Mouse (Mus musculus) neural tube, embryonic 11.5 days (tissue): Measurements from ENCODE around the gene Actr3. TPM values are rescaled to one million over a fixed set of nuclear protein-coding genes. Genes with fewer than 3 reads are reported as not detected.
"Not testable (repeated sequence)": the region's sequence is repeated elsewhere in the genome, so short reads cannot be mapped to it uniquely, and the experiment has no call there.

Experiments
- ATAC-seq: fragments of 200-750 bp; cut with Nextera tagmentation; 2 replicates; pipeline ENCODE4 v1.8.0; 2017; ENCODE audit warnings: moderate number of reproducible peaks, mild to moderate bottlenecking, moderate TSS enrichment, moderate library complexity; ENCODE audit not compliant: insufficient read depth, low FRiP score, low TSS enrichment
- DNase-seq: peaks from one replicate; pipeline ENCODE4 v3.0.0-alpha.2; 2015; ENCODE audit warnings: low spot score
- H3K27ac ChIP-seq: fragments of 300-500 bp; sonication (generic); 2 replicates; pipeline ENCODE4 v1.5.1; 2014; ENCODE audit warnings: low read depth, mild to moderate bottlenecking, low read length
- H3K27me3 ChIP-seq: fragments of 300-500 bp; sonication (generic); 2 replicates; pipeline ENCODE4 v1.6.1; 2014; ENCODE audit warnings: mild to moderate bottlenecking, low read length, mixed read lengths; ENCODE audit not compliant: control insufficient read depth, insufficient read depth
- H3K36me3 ChIP-seq: fragments of 300-500 bp; sonication (generic); 2 replicates; pipeline ENCODE4 v1.6.1; 2014; ENCODE audit warnings: mild to moderate bottlenecking, low read length, moderate library complexity, mixed read lengths; ENCODE audit not compliant: control insufficient read depth, insufficient read depth
- H3K4me1 ChIP-seq: fragments of 300-500 bp; sonication (generic); 2 replicates; pipeline ENCODE4 v1.6.1; 2014; ENCODE audit warnings: low read length, mixed read lengths; ENCODE audit not compliant: control insufficient read depth, insufficient read depth
- H3K4me2 ChIP-seq: fragments of 300-500 bp; sonication (generic); 2 replicates; pipeline ENCODE4 v1.6.1; 2014; ENCODE audit warnings: low read depth, mild to moderate bottlenecking, moderate library complexity
- H3K4me3 ChIP-seq: fragments of 300-500 bp; sonication (generic); 2 replicates; pipeline ENCODE4 v1.5.1; 2014; ENCODE audit warnings: low read depth, low read length
- H3K9ac ChIP-seq: fragments of 300-500 bp; sonication (generic); 2 replicates; pipeline ENCODE4 v1.6.1; 2014; ENCODE audit warnings: mild to moderate bottlenecking, low read length
- H3K9me3 ChIP-seq: fragments of 300-500 bp; sonication (generic); 2 replicates; pipeline ENCODE4 v1.6.1; 2016; ENCODE audit warnings: low read length; ENCODE audit not compliant: control insufficient read depth
- WGBS: fragments of 180-500 bp; shearing (Covaris S2); extraction: QIAGEN DNeasy Blood & Tissue Kit; methylation state at CpG from one replicate; pipeline ENCODE4 v1.1.7; 2014; 5-methylcytosine and 5-hydroxymethylcytosine counted together
- polyA plus RNA-seq: library from polyadenylated mRNA; unstranded; fragments of >200 nt; fragmentation: Nextera tagmentation; extraction: Ambion mirVana; gene quantifications from 2 replicates; pipeline ENCODE4 v1.2.1, GENCODE M21; 2014

The Actr3 gene
- polyA plus RNA-seq, 1 experiment from 2014 or later: 284 TPM

DNA sequence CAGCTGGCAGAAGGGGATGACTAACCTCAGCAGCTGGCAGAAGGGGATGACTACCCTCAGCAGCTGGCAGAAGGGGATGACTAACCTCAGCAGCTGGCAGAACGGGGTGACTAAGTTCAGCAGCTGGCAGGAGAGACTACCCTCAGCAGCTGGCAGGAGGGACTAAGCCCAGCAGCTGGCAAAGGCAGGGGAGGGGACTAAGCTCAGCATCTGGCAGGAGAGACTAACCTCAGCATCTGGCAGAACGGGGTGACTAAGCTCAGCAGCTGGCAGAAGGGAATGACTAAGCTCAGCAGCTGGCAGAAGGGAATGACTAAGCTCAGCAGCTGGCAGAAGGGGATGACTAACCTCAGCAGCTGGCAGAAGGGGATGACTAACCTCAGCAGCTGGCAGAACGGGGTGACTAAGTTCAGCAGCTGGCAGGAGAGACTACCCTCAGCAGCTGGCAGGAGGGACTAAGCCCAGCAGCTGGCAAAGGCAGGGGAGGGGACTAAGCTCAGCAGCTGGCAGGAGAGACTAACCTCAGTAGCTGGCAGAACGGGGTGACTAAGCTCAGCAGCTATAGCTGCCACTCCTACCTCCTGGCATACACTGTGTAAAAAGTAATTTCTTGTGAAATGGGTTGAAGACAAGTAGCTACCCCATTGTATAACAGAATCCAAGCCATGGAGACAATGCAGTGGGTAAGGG is 45.3 kb downstream of the Actr3 start:
- not testable (repeated sequence) for H3K4me2 ChIP-seq, ATAC-seq, H3K4me1 ChIP-seq, DNase-seq, H3K4me3 ChIP-seq, H3K27me3 ChIP-seq, H3K9ac ChIP-seq, H3K9me3 ChIP-seq, H3K36me3 ChIP-seq, H3K27ac ChIP-seq
- 90% methylated on average over 4 of the region's 4 CpGs for WGBS

DNA sequence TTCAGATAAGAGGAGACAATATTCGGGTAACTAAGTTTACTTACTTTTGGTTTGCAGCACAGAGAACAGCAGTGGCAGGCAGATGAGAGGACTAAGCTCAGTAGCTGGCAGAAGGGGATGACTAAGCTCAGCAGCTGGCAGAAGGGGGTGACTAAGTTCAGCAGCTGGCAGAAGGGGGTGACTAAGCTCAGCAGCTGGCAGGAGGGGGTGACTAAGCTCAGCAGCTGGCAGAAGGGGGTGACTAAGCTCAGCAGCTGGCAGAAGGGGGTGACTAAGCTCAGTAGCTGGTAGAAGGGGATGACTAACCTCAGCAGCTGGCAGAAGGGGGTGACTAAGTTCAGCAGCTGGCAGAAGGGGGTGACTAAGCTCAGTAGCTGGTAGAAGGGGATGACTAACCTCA is 45.9 kb downstream of the Actr3 start:
- H3K36me3 ChIP-seq, H3K4me2 ChIP-seq, H3K9me3 ChIP-seq, ATAC-seq, H3K27me3 ChIP-seq, H3K4me1 ChIP-seq, DNase-seq, H3K4me3 ChIP-seq, H3K9ac ChIP-seq, H3K27ac ChIP-seq: not testable (repeated sequence)
- WGBS: 94% methylated on average over 1 of the region's 1 CpGs

DNA sequence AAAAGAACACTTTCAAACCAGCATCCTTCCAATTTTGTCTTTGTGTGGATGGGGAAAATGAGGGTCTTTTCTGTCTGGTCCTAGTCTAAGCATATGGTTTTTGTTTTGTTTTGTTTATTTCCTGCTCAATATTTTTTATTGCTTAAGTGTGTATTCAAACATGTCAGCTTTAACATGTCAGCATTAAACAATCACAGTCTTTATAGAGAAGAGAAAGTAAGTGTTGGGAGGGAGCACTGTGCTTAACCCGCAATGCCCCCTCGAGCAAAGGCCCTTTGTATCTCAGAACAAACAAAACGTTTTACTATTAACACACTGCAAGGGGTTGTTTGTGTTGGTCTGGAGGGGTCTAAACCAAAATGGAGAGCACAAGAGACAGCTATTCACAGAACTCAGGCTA is 47.2 kb downstream of the Actr3 start:
- no peak overlapping the region for H3K27ac ChIP-seq
- no peaks in the 10 kb centered on the region for H3K4me1 ChIP-seq
- H3K4me3 ChIP-seq: no peak overlapping the region
- DNase-seq: no peak
- no peak overlapping the region for H3K9ac ChIP-seq
- no peaks in the 10 kb centered on the region for H3K9me3 ChIP-seq
- no peak for ATAC-seq
- H3K4me2 ChIP-seq: no peak overlapping the region
- WGBS: 28% methylated on average over 3 of the region's 3 CpGs
- no peaks in the 10 kb centered on the region for H3K36me3 ChIP-seq
- no peaks in the 10 kb centered on the region for H3K27me3 ChIP-seq

DNA sequence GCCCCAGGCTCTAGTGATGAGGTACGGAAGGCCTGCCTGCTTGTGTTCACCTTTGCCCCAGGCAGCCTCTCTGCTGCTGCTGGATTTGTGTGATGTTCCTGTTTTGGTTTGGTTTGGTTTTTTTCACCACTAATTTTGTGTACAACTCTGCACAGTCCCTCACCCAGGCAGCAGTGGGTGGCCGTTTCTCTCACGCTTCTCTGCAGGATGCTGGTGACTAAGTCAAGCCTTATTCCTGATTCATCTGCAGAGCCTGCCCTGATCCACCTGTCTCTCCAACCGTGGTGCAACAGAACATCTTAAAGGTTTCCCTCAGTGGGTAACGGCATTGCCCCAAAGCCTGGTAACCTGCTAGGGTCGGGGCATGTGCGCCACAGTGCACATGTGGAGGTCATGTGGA is 49.3 kb downstream of the Actr3 start:
- Histone ChIP-seq H3K4me3 (no peak overlapping the region), H3K9me3 (no peaks in the 10 kb centered on the region), H3K4me1 (no peaks in the 10 kb centered on the region), H3K9ac (no peak overlapping the region), H3K27me3 (no peaks in the 10 kb centered on the region), H3K36me3 (no peaks in the 10 kb centered on the region), H3K27ac (no peak overlapping the region), H3K4me2 (no peak overlapping the region)
- ATAC-seq (no peak), DNase-seq (no peak)
- WGBS: 75% methylated on average over 7 of the region's 7 CpGs

DNA sequence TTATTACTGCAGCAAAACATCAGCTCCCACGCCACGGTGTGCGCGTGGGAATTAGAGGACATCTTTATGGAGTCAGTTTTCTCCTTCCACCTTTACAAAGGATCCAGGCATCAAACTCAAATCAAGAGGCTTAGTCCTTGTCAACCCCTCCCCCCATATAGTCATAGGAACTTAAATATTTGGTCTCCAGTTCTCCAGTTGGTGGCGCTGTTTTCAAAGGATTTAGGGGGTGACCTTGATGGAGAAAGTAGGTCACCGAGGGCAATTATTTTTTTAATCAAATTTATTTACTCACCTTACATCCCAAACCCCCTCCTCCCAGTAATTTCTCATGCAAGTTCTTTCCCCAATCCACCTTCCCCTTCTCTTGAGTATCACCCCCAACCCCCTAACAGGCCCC is 52.9 kb downstream of the Actr3 start:
- no peak overlapping the region for H3K27ac ChIP-seq
- no peak overlapping the region for H3K9ac ChIP-seq
- 60% methylated on average over 6 of the region's 6 CpGs for WGBS
- DNase-seq: no peak
- H3K9me3 ChIP-seq: no peaks in the 10 kb centered on the region
- no peak for ATAC-seq
- no peaks in the 10 kb centered on the region for H3K36me3 ChIP-seq
- H3K27me3 ChIP-seq: no peaks in the 10 kb centered on the region
- no peak overlapping the region for H3K4me2 ChIP-seq
- H3K4me1 ChIP-seq: no peaks in the 10 kb centered on the region
- no peak overlapping the region for H3K4me3 ChIP-seq

DNA sequence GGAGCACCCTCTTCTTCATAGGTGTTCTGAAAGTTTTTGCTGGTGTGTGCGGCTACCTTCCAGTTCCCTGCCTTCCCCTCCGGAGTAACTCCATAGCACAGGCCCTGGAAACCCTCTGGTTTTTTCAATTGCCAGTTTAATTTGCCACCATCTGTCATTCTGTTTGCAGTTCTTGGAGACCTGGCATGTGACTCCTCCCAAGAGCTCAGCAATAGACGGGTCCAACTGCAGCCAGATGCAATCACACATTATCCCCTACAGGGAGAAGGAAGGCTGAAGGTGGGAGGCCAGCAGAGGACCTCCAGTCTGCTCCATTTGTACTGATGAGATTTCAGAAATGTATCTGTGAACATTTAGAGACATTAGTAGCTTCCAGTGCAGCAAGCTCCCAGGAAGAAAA is 56.6 kb downstream of the Actr3 start:
- Histone ChIP-seq H3K9me3 (no peaks in the 10 kb centered on the region), H3K36me3 (no peaks in the 10 kb centered on the region), H3K27me3 (no peaks in the 10 kb centered on the region), H3K9ac (no peak overlapping the region), H3K4me1 (no peaks in the 10 kb centered on the region), H3K4me3 (no peak overlapping the region), H3K27ac (no peak overlapping the region), H3K4me2 (no peak overlapping the region)
- ATAC-seq (no peak), DNase-seq (no peak)
- WGBS: 70% methylated on average over 3 of the region's 3 CpGs

DNA sequence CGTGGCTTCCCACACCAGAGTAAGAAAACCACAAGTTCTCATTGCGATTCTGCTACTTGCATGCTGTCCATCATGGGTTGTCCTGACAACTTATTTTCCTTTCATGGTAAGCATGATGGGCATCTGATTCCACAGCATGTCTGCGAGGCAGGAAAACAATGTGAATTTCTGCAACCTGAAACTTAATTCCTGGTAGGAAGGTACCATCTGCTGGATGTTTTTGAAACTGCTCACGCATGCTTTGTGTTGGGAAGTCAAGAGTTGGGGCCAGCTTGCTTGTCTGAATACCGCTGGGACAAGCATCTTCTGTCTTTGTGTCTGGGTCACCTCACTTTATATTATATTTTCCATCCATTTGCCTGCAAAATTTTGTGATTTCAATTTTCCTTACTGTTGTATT is 62.7 kb downstream of the Actr3 start:
- Histone ChIP-seq H3K4me1 (no peaks in the 10 kb centered on the region), H3K36me3 (no peaks in the 10 kb centered on the region), H3K27ac (no peak overlapping the region), H3K4me3 (no peak overlapping the region), H3K9me3 (no peaks in the 10 kb centered on the region), H3K4me2 (no peak overlapping the region), H3K9ac (no peak overlapping the region), H3K27me3 (no peaks in the 10 kb centered on the region)
- ATAC-seq (no peak), DNase-seq (no peak)
- 78% methylated on average over 5 of the region's 5 CpGs for WGBS

DNA sequence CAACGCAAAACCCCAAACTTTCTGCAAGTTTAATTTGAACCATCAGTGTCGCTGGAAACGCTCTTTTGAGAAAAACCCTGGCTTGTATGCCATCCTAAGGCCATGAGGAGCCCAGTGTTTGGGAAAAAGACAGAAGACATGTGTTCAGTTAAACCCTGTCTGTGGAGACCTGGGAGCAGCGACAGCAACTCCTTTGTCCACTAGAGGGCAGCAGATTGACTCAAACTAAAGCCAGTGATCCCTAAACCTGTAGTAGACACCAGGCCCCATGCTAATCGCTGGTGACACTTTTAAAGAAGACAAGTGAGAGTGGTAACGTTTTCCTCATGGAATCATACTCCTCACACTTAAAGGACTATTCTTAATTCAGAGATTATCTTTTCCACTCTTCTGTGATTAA is 64.7 kb downstream of the Actr3 start:
- WGBS: 40% methylated on average over 6 of the region's 6 CpGs
- no peak overlapping the region for H3K27ac ChIP-seq
- no peak overlapping the region for H3K4me2 ChIP-seq
- no peak overlapping the region for H3K9ac ChIP-seq
- ATAC-seq: no peak; the same call in 1 of the 2 replicates
- no peak overlapping the region for H3K4me3 ChIP-seq
- H3K27me3 ChIP-seq: no peaks in the 10 kb centered on the region
- no peaks in the 10 kb centered on the region for H3K9me3 ChIP-seq
- no peaks in the 10 kb centered on the region for H3K36me3 ChIP-seq
- H3K4me1 ChIP-seq: no peaks in the 10 kb centered on the region
- DNase-seq: peak; percentile 72

DNA sequence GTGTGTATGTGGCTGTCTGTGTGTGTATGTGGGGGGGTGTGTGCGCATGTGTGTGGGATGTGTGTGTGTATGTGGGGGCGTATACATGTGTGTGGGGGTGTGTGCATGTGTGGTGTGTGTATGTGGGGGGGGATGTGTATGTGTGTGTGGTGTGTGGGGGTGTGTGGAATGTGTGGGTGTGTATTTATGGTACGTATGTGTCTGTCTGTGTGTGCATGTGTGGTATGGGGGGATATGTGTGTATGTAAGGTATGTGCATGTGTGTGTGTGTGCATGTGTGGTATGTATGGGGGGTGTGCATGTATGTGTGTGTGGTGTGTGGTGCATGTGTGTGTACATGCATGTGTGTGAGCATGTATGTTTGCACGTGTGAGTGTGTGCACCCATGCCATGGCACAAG is 70.0 kb downstream of the Actr3 start:
- Histone ChIP-seq H3K4me3 (no peak overlapping the region), H3K27ac (no peak overlapping the region), H3K4me1 (no peaks in the 10 kb centered on the region), H3K4me2 (no peak overlapping the region), H3K9ac (no peak overlapping the region), H3K36me3 (no peaks in the 10 kb centered on the region), H3K9me3 (no peaks in the 10 kb centered on the region), H3K27me3 (no peaks in the 10 kb centered on the region)
- 92% methylated on average over 4 of the region's 4 CpGs for WGBS
- DNase-seq (no peak), ATAC-seq (no peak)
